Mouse (Mus musculus) megakaryocyte-erythroid progenitor cell, adult 5-6 weeks (primary cell): ENCODE data around the gene Hsd17b2. TPM values are rescaled to one million over a fixed set of nuclear protein-coding genes. Genes with fewer than 3 reads are reported as not detected.
A peak's percentile ranks its signal among the peaks of the same experiment; 100 is the strongest.

ENCODE experiments used
- ATAC-seq: replicated peaks from 2 replicates; pipeline ENCODE4 v1.8.0; 2016; ENCODE audit warnings: mild to moderate bottlenecking, inconsistent platforms; ENCODE audit not compliant: severe bottlenecking, poor library complexity, low FRiP score, low TSS enrichment
- total RNA-seq, 2 experiments: library from RNA; stranded (forward) in 1 of 2; stranded (reverse) in 1 of 2; fragments of 200-1000, 215-1000 nt in 1 of 2; fragments of >200 nt in 1 of 2; fragmentation: Nextera tagmentation in 1 of 2; gene quantifications; 2 replicates each; pipeline ENCODE4 v1.2.3; 2014 to 2017

Hsd17b2 gene
- total RNA-seq (2014; fragmentation: Nextera tagmentation): not detected in 2 replicates
- total RNA-seq (2017): not detected in 2 replicates

- no peak for ATAC-seq
These were observed at the start of gene Hsd17b2 for GRCm38 (mm10) chr8:117701859-117702258. Gene Hsd17b2, plus strand, starts transcription at chr8:117701904.

DNA sequence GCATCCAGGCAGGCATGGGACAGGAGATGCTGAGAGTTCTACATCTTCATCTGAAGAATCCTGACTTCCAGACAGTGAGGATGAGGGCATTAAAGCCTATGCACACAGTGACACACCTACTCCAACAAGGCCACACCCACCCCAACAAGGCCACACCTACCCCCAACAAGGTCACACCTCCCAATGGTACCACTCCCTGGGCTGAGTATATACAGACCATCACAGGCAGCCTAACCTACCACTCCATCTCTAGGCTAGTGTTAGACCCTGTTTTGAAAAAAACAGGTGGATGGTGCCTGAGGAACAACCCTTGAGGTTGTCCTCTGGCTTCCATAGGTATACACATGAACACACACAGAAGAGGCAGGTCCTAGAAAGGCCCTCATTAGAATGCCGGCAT is 49.4 kb upstream of the Hsd17b2 start:
- no peak for ATAC-seq

DNA sequence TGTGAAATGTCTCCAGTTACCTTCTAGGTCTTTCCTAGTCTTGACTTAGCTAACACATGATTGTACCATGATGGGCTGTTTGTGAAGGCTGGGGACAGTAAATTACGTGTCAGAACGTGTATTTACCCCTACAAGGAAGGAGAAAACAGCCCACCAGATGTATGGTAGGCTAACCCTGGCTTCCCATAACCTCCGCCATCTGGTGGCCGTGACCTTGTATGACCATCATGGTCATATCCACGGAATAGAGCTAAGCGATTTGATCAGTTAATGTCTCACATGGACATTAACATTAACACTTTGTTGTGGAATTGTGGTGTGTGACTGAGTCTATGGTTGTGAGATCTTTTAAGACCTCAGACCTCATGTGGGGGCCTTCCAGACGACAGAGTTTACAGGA is 42.7 kb upstream of the Hsd17b2 start:
- ATAC-seq: peak; percentile 65; the same call in 1 of the 2 replicates

DNA sequence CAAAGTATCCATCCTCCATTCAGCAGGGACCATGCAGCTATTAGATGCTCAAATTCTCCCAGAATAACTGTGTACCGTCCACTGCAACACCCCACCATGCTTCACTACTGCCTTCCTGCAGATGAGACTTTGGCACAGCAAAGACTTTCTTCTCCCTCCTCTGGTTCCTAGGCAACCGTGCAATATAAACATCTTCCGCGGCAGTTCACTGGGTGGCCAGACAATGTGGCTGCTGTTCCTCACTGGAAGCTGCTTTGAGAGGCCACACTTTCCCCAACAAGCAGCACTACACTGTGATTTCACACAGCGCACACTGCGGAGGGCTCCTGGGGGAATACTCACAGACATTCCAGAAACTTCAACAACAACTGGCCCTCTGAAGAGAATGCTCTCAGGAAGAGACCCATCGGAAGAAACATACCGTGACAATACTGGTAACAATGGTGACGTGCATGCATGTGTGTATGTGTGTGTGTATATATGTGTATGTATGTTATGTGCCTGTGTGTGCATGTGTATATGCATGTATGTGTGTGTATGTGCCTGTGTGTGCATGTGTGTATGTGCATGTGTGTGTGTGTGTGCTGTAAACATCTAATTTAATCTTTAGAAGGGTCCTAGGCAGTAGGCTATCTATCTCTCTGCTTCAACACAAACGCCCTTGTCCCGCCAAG is 41.2 kb upstream of the Hsd17b2 start:
- ATAC-seq: no peak

DNA sequence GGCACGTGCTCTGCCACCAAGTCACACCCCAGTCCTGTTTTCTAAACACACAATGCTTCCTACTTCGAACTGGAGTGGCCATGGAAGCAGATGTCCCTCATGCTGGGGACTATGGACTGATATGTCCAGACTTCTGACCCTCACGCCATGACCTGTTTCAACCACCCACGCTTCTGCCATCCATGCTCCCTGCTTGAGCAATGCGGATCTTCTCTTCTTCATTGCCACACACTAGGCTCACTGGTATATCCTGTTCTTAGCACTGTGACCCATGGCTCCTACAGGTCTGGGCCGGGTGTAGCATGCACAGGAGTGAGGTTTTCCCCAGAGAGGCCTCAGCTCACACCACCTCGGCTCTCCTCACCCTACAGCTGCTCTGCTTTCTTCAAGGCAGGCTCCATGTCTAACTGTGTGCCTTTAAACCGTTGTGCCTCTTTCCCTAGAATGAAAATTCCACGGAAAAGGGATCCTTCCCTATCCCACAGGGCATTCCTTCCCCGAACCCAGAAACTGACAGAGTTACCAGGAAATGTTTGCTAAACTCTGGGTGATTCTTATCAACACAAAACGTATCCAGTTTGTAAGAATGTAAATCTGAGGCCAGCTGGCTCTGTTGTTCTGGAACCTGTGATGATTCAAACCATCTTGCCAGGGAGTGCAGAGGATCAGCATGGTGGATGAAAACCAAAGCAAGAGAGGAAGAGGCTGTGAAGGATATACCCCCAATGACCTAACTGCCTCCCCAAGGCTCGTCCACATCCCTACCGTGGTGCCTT is 34.2 kb upstream of the Hsd17b2 start:
- no peak for ATAC-seq

GRCm38 (mm10) chr8:117670461-117670860 is 31.2 kb upstream of the Hsd17b2 start:
- no peak for ATAC-seq

- ATAC-seq: no peak
These were observed 29.1 kb upstream of the Hsd17b2 start for GRCm38 (mm10) chr8:117672558-117672957.

DNA sequence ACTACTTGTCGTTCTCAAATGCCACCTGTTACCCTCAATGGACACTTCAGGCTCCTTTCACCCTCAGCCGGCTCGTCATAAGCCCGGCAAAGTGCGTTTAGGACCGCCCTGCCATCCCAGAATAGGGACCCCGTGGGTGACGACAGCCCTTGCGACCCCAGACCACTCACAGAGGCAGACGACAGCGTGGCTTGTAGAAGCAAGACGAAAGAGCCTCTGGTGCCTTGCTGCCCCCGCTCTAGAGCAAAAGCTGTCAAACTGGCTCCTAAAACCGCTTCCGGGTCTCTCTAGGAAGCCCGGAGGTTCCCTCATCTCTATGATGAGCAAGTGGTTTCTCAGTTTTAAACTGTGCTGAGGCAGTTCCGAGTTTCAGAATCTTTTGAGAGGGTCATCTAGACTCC is 28.3 kb upstream of the Hsd17b2 start, which contains the start of gene Sdr42e1:
Gene Sdr42e1 (minus strand): TSS at position 260 of the 401 bp plus-strand sequence.
- ATAC-seq: peak; percentile 89

DNA sequence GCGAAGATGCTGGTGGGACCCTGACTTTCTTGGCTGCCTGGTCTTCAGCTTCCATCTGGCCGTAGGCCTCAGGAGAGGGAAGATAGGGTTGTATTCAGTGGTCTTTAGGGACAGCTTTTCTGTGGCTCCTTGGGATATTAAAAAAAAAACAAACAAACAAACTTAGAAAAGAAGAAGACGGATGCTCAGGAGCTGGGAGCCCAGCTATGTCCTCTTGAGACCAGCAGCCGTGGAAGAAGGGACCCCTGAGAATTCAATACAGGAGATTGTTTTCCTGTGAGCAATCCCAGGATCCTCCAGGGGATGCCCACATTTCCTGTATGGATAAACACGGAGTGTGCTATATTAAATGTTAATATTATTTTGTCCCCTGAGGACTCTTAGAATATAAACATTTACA is 26.5 kb upstream of the Hsd17b2 start:
- no peak for ATAC-seq

DNA sequence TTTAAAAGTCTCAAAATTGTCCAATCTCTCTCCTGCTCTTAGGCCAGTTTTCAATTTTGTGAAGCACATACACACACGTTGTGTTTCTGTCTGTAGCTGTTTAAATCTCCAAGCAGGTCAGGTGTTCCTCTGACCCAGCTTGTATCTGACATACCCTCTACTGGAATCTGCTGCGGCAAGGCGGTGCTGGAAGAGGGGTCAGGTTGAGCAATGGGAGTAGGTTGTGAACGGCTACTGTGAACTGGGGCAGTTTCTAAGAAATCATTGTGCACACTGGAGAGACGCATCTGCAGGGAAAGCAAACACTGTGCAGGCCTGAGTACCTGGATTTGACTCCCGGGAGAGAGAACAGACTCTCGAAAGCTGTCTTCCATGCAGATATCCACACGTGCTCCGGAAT is 25.2 kb upstream of the Hsd17b2 start:
- ATAC-seq: no peak

DNA sequence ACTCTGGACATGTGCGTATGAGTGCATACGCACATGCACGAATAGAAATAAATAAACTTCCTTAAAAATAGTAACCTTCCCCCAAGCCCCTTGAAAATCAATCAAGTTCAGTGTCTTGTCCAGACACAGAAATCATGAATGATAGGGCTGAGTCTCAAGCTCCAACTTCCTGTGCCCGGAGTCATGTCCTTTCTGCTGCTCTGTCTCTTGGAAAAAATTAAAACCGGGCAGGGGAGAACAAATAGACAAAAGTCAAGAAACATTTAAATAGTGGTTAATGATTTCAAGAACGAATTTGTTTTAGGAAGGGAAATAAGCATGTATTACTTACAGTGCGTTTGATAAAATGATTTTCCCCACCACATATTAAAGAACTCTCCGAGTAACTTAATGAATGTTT is 24.7 kb upstream of the Hsd17b2 start:
- ATAC-seq: no peak

DNA sequence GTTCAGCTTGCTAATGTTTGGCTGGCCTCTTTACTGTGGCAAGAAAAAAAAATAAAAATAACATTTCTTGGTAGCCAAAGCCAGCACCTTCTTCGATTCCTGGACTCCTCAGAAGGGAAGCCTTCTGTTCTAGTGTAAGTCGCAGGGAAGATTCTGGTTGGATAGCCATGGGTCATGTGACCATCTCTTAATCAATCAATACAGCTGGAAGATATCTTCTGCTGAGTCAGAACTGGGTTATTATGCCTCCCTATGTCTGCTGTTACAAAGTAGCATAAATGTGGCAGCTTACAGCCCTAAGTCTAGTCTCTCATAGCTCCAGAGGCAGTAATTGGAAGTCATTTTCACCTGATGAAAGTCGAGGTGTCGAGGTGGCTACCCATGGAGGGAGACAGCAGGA is 23.1 kb upstream of the Hsd17b2 start:
- no peak for ATAC-seq

- no peak for ATAC-seq
These were observed 17.7 kb upstream of the Hsd17b2 start for GRCm38 (mm10) chr8:117683925-117684472.

DNA sequence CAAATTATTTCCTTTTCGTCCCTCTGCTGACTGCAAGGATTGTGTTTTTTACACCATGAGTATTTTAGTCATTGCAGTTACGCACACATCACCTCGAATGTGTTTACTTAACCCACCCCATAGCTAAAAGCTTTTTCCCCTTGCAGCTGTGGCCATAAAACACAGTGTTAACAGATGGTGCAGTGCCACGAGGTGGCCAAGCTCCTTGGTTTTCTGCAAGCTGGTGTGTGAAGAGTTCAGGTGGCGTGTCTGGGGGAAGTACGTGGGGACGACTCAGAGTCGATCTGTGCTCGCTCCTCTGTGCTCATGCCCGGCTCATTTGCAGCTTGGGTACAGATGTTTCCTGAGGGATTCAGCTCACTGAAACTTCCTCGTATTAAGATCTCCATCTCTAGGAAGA is 17.2 kb upstream of the Hsd17b2 start:
- ATAC-seq: no peak

DNA sequence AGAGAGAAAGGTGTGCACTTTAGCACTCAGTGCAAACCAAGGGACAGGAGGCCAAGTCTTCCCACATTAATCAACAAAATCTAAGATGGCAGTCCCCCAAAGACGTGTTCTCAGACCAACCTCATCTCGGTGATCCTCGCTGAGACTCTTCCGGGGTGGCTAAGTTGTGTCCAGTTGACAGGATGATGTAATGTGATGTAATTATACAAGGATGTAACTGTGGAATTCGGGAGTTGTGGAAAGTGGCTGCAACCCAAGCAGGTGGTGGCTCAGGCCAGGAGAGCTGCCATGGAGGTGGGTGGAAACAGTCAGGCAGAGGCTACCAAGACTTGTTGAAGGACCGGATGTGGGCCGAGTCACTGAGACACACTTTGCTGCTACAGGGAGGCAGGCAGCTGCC is 13.8 kb upstream of the Hsd17b2 start:
- no peak for ATAC-seq

- ATAC-seq: no peak
These were observed 9.6 kb upstream of the Hsd17b2 start for GRCm38 (mm10) chr8:117692131-117692530.

GRCm38 (mm10) chr8:117695636-117696035 is 6.1 kb upstream of the Hsd17b2 start:
- no peak for ATAC-seq

DNA sequence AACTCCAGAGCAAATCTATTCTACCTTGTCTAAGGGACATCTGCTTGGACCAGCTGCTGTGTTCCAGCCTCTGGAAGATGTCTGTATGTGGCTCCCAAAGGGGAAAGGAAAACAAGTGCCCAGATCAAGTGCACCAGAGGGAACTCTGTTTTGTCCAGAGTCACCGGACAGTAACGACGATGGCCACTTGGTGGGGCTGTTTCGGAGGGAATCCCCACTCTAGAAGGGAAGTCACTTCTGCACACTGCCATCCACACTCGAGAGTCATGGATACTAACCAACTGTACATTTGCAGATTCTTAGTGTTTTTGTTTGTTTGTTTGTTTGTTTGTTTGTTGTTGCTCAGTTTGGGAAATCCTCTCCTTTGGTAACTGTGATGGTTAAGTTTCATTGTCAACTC is 4.5 kb upstream of the Hsd17b2 start:
- 0 out of 2 replicates have a peak, but pooled peaks have one; percentile 50 for ATAC-seq

GRCm38 (mm10) chr8:117700699-117701098 is 1.0 kb upstream of the Hsd17b2 start:
- no peak for ATAC-seq

DNA sequence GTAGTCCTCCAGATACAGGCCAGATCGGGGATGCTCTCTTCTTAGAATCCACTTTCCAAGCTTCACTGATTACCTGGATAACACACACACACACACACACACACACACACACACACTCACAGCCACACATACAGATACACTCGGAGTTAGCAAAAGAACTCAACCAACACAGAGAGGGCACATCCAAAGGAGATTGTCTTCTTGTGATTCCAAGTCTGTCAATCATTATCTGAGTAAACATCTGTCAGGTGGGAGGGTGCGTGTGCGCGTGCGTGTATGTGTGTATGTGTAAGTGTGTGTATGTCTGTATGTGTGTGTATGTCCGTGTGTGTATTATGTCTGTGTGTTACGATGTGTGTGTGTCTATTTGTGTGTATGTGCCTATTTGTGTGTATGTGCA is 458 bp upstream of the Hsd17b2 start:
- ATAC-seq: no peak

DNA sequence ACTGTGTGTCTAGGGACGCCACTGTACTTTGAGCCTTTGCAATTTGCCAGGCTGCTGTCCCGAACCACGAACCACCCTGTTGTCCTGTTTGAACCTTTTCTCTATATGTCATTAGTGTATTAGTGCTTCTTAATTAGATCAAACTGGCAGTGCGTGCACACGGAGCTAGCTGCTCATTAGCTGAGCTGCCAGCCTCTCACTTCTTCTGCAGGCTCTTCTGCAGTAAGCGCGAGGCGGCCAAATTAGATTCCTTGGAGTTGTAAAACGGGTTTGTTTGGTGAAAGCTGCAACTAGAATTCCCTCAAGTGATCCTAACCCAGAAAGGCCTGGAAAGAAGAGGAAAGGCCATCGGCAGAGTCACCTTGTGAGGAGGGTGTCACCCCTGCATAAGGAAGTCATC is 997 bp downstream of the Hsd17b2 start:
- no peak for ATAC-seq
